In genomic region chr3:84288931-84289330, GRCm38 (mm10) we compare ENCODE assay signal across 11 mouse cellular contexts.
"Had no signal": no experiment of that assay in that cellular context is flagged by ENCODE, and none has a peak within 500 bp of the region (broad histone marks: within the 10 kb centered on the region; RNA-seq: fewer than 3 reads in every experiment).

No protein-coding gene starts in this region.

- DNase-seq: kidney, adult 2 months; kidney, postnatal 14 days; left cerebral cortex, postnatal 4 days; lung, adult 18-20 months; thymus, adult 18-20 months; thymus, postnatal 14 days had no signal

- H3K4me3 ChIP-seq: kidney, embryonic 15.5 days; limb, embryonic 13.5 days; midbrain, embryonic 12.5 days had no signal

- H3K27ac ChIP-seq: kidney, embryonic 15.5 days; limb, embryonic 13.5 days; liver, embryonic 14.5 days; midbrain, embryonic 12.5 days; stomach, postnatal 0 days had no signal
